Mouse (Mus musculus): ENCODE measurements around the gene Eif3d.

Eif3d gene

DNA sequence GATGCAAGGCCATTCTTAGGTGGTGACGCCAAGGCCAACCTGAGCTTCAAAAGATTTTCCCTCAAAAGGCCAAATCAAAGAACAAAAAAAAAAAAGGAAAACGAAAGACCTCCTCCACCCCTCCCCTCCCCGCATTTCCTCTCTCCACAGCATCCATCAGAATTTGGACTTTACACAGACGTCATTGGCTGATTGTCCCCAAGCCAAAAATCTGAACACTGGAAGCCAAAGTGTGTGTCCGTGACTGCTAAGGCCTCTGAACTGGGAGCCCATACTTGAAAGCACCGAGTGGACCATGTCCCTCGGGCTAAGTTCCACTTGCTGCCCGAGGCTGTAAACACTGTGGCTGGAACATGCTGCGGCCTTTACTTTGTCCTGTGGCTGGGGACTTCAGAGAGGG is 47.9 kb downstream of the Eif3d start:
- in situ Hi-C loops (cut with MboI, MseI): loop anchor here (5.0 to 25.0 kb wide), 2 partner anchors 65 to 510 kb away; partner anchors contain the start of gene Apol9a (in 2 of the 2)

DNA sequence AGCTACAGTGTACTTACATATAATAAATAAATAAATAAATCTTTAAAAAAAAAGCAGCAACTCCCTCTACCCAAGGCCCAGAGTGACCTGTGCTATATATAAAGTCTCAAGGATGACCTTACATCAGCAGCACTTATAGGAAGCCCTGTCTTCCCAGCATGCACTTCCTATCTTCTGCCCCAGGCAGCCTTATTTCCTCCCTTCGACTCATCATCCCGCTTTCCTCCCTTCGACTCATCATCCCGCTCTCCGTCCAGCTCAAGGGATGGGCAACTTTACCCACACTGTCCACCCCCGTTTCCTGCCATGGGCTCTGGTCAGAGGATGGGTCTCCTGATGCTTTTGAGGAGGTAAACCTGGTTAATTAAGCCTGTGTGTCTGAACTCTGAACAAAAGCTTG is 49.0 kb downstream of the Eif3d start:
- in situ Hi-C loops (cut with MboI, MseI): loop anchor here (5.0 to 25.0 kb wide), 2 partner anchors 64 to 509 kb away; partner anchors contain the start of gene Apol9a (in 2 of the 2)

DNA sequence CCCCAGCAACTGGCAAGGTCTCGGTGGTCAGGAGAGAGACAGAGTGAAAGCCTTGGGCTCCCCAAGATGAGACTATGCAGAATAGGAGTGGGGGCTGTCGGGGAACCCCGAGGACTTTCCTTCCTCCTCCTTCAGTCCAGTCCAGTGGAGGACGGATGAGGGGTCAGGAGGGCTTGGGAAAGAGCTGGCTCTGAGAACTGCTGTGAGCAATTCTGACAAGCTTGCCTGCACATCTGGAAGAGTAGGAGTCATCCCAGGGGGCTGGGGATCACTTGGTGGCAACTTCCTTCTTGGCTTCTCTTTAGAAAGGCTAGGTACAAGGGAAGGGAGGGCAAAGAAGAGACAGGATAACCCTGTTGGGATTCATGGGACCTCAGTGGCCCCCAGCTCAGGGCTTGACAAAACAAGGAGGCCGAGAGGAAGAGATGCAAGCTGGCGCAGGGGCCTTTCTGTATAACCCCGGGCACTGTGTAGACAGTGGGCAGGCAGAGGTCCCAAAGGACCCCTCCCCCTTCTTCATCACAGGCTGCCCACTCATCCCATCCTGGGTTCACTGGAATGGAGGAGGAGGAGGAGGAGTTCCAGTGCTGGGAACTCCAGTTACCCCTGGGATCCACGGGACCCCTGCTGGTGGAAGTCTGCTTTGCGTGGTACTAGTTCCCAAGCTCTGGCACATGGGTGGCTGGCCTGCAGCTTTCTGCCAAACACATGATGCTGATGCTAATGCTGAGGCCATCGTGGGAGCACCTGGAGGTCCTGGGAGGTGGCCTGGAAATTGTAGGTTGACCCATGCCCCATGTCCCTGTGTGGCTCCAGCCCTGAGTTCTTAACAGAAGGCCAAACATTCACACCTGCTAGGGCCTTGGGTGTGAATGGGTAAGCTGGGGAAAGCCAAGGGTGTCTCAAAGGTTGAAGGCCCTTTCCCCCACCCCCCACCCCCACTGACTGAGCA is 49.8 kb downstream of the Eif3d start:
- in situ Hi-C loops (cut with MboI, MseI): loop anchor here (5.0 to 25.0 kb wide), 2 partner anchors 63 to 508 kb away; partner anchors contain the start of gene Apol9a (in 2 of the 2)

DNA sequence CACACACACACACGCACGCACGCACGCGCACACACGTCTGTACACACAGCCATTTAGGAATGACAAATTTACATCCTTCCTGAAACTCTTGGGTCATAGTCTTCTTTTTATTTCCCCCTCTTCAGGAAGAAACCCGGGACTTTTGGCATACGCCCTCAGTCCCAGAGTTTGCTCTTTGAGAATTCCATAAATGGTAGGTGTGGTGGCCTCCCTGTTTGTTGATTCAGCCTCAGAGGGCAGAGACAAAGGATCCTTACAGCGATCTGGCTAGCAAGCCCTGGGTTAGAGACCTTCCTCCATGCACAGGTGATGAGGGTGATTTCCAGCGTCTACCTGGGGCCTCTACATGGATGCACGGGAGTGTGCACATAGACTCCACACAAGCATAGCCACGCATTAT is 51.2 kb downstream of the Eif3d start:
- in situ Hi-C loops (cut with MboI, MseI): loop anchor here (5.0 to 25.0 kb wide), 2 partner anchors 142 to 507 kb away; partner anchors contain the start of gene Apol9a (in 2 of the 2)

DNA sequence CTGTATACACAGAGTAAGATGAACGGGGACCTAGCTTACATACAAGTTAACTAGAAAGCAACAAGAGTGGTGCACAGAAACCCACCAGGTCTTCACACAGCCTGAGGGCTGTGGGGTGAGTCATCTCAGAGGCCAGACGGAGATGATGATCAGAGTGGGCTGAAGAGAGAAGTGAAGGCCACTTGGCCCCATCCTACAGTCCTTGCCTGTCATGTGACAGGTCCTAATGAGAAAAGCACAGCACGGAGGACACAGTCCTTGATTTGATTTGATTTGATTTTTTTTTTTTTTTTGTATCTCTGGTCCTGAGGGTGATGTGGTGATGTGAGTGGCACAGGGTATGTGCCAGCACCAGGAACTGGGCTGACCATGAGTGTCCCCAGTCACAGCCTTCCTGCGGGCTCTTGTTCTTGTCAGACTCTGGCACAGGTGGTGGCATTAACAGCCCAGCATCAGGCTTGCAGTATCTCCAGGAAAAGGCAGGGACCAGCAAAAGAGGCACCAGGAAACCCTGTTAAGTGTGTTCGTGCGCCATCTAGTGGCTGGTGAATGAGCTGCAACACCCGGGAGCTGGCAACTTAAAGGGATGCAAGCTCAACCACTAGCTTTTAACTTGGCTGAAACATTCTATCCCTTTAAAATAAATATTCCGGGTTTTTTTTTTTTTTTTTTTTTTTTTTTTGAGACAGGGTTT is 53.6 kb downstream of the Eif3d start:
- in situ Hi-C loops (cut with MboI, MseI): loop anchor here (5.0 to 25.0 kb wide), 2 partner anchors 140 to 505 kb away; partner anchors contain the start of gene Apol9a (in 2 of the 2)

DNA sequence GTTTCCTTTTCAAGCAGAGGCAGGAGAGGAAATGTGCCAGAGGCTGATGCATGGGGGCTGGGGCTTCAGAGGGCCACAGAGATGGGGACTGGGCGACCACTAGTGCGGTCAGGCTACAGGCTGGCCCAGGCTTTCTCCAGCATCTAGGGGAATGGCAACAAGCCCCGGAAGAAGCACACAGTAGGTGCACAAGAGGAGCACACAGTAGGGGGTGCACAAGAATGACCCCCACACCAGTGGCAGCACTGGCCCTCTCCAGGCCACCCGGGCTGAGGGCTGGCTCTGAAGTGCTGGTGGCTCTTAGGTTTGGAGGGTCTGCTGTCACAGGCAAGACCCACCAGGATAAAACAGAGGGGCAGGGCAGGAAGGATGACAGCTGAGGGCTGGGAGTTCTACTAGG is 55.3 kb downstream of the Eif3d start:
- in situ Hi-C loops (cut with MboI, MseI): loop anchor here (5.0 to 25.0 kb wide), 2 partner anchors 138 to 503 kb away; partner anchors contain the start of gene Apol9a (in 2 of the 2)

DNA sequence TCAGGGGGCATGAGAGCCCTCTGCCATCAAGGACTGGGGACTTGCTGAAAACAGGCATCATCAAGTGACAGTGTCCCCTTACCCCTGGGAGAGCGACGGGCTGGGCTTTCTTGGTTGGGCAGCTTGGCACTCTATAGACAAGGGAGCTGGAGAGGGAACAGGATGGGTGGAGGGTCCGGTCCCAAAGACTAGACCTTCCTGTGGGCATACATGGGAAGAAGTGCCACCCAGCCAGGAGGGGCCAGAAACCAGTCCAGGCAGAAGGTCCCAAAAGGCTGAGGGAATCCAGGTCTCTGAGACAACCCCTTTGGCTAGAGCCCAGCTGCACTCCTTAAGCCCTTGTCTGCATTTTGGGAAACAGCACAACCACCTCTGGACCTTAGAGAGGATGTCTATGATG is 56.1 kb downstream of the Eif3d start:
- in situ Hi-C loops (cut with MboI, MseI): loop anchor here (5.0 to 25.0 kb wide), 2 partner anchors 142 to 502 kb away; partner anchors contain the start of gene Apol9a (in 2 of the 2)

DNA sequence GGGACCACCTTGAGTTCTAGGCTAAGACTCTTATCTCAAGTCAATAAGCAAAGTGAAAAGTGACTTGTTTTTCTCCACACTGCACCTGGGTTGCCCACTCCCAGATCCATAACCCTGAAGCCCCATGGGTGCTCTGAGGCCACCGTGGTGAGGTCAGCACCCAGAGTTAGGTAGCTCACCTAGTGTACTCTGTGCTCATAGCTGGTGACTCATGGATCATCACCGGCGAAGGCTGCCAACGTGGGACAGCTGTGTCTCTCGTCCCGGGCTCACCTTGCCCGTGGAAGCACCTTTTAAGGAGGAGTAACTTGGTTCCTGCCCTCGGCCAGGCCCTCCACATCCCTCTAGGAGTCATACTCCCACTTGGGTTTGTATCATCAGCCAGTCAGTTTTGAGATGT is 57.6 kb downstream of the Eif3d start:
- in situ Hi-C loops (cut with MboI, MseI): loop anchor here (5.0 to 25.0 kb wide), 2 partner anchors 141 to 501 kb away; partner anchors contain the start of gene Apol9a (in 2 of the 2)

DNA sequence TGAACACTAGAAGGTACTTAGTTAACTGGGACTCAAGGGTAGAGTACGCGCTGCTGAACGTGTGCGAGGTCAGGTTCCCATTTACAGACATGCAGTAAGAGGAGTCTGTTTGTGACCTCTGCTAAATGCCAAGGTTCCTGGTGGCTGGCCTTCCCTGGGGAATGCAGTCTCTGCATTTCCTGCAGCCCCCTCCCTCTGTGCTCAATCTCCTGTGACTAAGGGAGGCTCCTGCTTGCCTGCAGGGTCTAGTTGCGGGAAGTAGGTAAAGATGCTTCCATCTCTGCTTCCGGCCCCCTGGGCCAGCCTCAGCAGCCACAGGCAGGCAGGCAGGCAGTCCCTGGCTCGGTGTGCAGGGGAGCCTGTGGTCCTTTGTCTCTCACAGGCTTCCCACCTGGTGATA is 58.0 kb downstream of the Eif3d start:
- in situ Hi-C loops (cut with MboI, MseI): loop anchor here (5.0 to 25.0 kb wide), 2 partner anchors 140 to 500 kb away; partner anchors contain the start of gene Apol9a (in 2 of the 2)

DNA sequence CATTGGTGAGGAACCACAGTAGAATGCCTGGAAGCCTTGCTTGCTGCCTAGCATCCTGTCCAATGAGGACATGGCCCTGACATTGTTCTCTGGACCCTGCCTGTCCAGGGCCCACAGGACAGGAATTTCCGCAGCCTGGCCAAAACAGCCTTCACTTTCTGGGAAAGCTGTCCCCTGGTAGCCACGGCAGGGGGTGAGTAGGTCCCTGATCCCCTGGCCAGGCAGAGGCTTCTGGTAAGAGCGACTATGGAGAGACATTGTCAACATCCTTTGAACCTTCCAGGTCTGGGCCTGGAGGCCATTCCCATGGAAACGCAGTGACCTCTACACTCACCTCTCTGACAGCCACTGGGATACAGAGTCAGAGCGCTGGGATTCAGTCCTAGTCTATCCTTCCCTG is 58.6 kb downstream of the Eif3d start:
- in situ Hi-C loops (cut with MboI, MseI): loop anchor here (5.0 to 25.0 kb wide), 2 partner anchors 140 to 500 kb away; partner anchors contain the start of gene Apol9a (in 2 of the 2)

DNA sequence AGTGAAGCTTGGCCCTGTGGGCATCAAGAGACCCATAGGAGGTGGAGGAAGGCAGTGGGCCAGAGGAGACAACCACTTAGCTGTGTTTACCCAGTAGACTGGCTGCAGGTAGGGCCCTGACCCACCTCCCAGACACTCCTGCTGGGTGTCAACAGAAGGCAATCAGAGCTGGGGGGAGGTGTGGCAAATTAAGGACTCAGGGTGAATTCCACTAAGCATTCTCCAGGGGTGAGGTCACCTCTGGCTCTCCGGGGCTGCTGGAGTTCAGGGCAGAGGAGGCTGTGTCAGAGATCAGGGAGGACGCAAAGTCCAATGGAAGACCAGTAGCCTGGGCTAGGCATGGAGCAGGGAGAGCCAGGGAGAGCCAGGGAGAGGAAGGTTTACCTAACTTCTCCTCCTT is 59.5 kb downstream of the Eif3d start:
- in situ Hi-C loops (cut with MboI, MseI): loop anchor here (5.0 to 25.0 kb wide), 2 partner anchors 139 to 499 kb away; partner anchors contain the start of gene Apol9a (in 2 of the 2)
